Mouse (Mus musculus) CH12.LX (cell line): Measurements from ENCODE around the gene Cep112. TPM values are rescaled to one million over a fixed set of nuclear protein-coding genes. Genes with fewer than 3 reads are reported as not detected.

Experiments
- DNase-seq: peaks from one replicate; pipeline ENCODE4 v3.0.0-alpha.2; 2013; ENCODE audit errors: extremely low read depth
- H3K27ac ChIP-seq: 2 replicates; pipeline ENCODE4 v1.5.1; 2012; ENCODE audit warnings: low read depth, mild to moderate bottlenecking, control low read depth, moderate library complexity; ENCODE audit not compliant: insufficient read depth
- H3K27me3 ChIP-seq: replicated peaks from 2 replicates; pipeline ENCODE3; 2012; ENCODE audit warnings: inconsistent platforms
- H3K36me3 ChIP-seq, 2 experiments: replicated peaks in 1 of 2; 2 replicates each; pipeline versions ENCODE3 to v1.6.1; 2012; ENCODE audit warnings: inconsistent platforms in 1 of 2, low read length in 1 of 2, mild to moderate bottlenecking in 1 of 2, mixed read lengths in 1 of 2, moderate library complexity in 1 of 2; ENCODE audit not compliant: control insufficient read depth in 1 of 2, insufficient read depth in 1 of 2
- H3K4me1 ChIP-seq, 2 experiments: 2 replicates each; pipeline ENCODE4 v1.6.1; 2012; ENCODE audit warnings: inconsistent platforms in 1 of 2, moderate library complexity in 1 of 2; ENCODE audit not compliant: insufficient read depth in 2 of 2, control insufficient read depth in 1 of 2
- H3K4me2 ChIP-seq: 2 replicates; pipeline ENCODE4 v1.6.1; 2012; ENCODE audit warnings: low read depth, mild to moderate bottlenecking, control low read depth; ENCODE audit not compliant: poor library complexity, insufficient read depth, severe bottlenecking
- H3K4me3 ChIP-seq, 3 experiments: fragments of 150-350 bp in 1 of 3; sonication (generic) in 1 of 3; replicated peaks in 1 of 3; 2 replicates each; pipeline versions ENCODE3 to v1.5.1; 2011 to 2012; ENCODE audit warnings: low read depth in 2 of 3, low read length in 2 of 3, mild to moderate bottlenecking in 2 of 3, moderate library complexity in 2 of 3, control low read depth in 1 of 3, improper control_type of control experiment in 1 of 3, inconsistent platforms in 1 of 3, mixed read lengths in 1 of 3; ENCODE audit not compliant: poor library complexity in 1 of 3
- H3K79me2 ChIP-seq: replicated peaks from 2 replicates; pipeline ENCODE4 v1.6.1; 2012; ENCODE audit warnings: mild to moderate bottlenecking, moderate library complexity; ENCODE audit not compliant: control insufficient read depth, poor library complexity, insufficient read depth, severe bottlenecking; ENCODE audit errors: extremely low read depth
- H3K9ac ChIP-seq: 2 replicates; pipeline ENCODE4 v1.6.1; 2012; ENCODE audit warnings: low read depth, mild to moderate bottlenecking, control low read depth, moderate library complexity; ENCODE audit not compliant: insufficient read depth
- H3K9me3 ChIP-seq: replicated peaks from 2 replicates; pipeline ENCODE3; 2012; ENCODE audit warnings: low read length, inconsistent platforms, mixed read lengths
- BHLHE40 ChIP-seq: IDR thresholded peaks from 2 replicates; pipeline ENCODE4 v1.6.1; 2011; ENCODE audit warnings: mild to moderate bottlenecking, low read depth, low read length, improper control_type of control experiment
- CHD2 ChIP-seq: IDR thresholded peaks from 2 replicates; pipeline ENCODE4 v1.6.1; 2011; ENCODE audit warnings: low read length, improper control_type of control experiment
- CTCF ChIP-seq, 2 experiments: IDR thresholded peaks in 1 of 2; conservative IDR thresholded peaks in 1 of 2; 2 replicates each; pipeline ENCODE4 v1.5.1; 2011 to 2012; ENCODE audit warnings: low read depth in 2 of 2, low read length in 2 of 2, improper control_type of control experiment in 1 of 2, inconsistent platforms in 1 of 2, mild to moderate bottlenecking in 1 of 2, moderate library complexity in 1 of 2
- EP300 ChIP-seq: IDR thresholded peaks from 2 replicates; pipeline ENCODE4 v1.6.1; 2011; ENCODE audit warnings: low read length, improper control_type of control experiment
- GABPA ChIP-seq: IDR thresholded peaks from 2 replicates; pipeline ENCODE4 v1.6.1; 2012; ENCODE audit warnings: low read depth, low read length, improper control_type of control experiment, inconsistent platforms; ENCODE audit not compliant: insufficient replicate concordance
- HCFC1 ChIP-seq: IDR thresholded peaks from 2 replicates; pipeline ENCODE4 v1.6.1; 2012; ENCODE audit warnings: low read depth, mild to moderate bottlenecking, inconsistent platforms, low read length, improper control_type of control experiment
- IRF4 ChIP-seq: IDR thresholded peaks from 2 replicates; pipeline ENCODE4 v1.6.1; 2014; ENCODE audit warnings: low read depth, mild to moderate bottlenecking, inconsistent platforms, low read length, improper control_type of control experiment
- KAT2A ChIP-seq: IDR thresholded peaks from 2 replicates; pipeline ENCODE4 v1.6.1; 2012; ENCODE audit warnings: low read length, improper control_type of control experiment, inconsistent platforms; ENCODE audit not compliant: insufficient replicate concordance
- MAFK ChIP-seq: IDR thresholded peaks from 2 replicates; pipeline ENCODE4 v1.6.1; 2011; ENCODE audit warnings: low read length, improper control_type of control experiment; ENCODE audit not compliant: insufficient replicate concordance
- MXI1 ChIP-seq: IDR thresholded peaks from 2 replicates; pipeline ENCODE4 v1.6.1; 2011; ENCODE audit warnings: mild to moderate bottlenecking, low read depth, low read length, improper control_type of control experiment
- MYC ChIP-seq: IDR thresholded peaks from 2 replicates; pipeline ENCODE4 v1.6.1; 2011; ENCODE audit warnings: low read depth, mild to moderate bottlenecking, improper control_type of control experiment, low read length
- NELFE ChIP-seq: IDR thresholded peaks from 2 replicates; pipeline ENCODE4 v1.6.1; 2011; ENCODE audit warnings: low read depth, low read length, improper control_type of control experiment
- POLR2AphosphoS2 ChIP-seq: IDR thresholded peaks from 2 replicates; pipeline ENCODE4 v1.6.1; 2011; ENCODE audit warnings: low read depth, low read length, improper control_type of control experiment
- RCOR1 ChIP-seq: conservative IDR thresholded peaks from 2 replicates; pipeline ENCODE4 v1.6.1; 2012; ENCODE audit warnings: low read depth, mild to moderate bottlenecking, inconsistent platforms, low read length, improper control_type of control experiment
- SIN3A ChIP-seq: IDR thresholded peaks from 2 replicates; pipeline ENCODE4 v1.6.1; 2012; ENCODE audit warnings: low read length, improper control_type of control experiment, inconsistent platforms
- TCF12 ChIP-seq: IDR thresholded peaks from 2 replicates; pipeline ENCODE4 v1.6.1; 2014; ENCODE audit warnings: low read depth, mild to moderate bottlenecking, inconsistent platforms, low read length, improper control_type of control experiment
- USF1 ChIP-seq: IDR thresholded peaks from 2 replicates; pipeline ENCODE4 v1.6.1; 2014; ENCODE audit warnings: low read depth, mild to moderate bottlenecking, inconsistent platforms, low read length, improper control_type of control experiment
- dilution Hi-C: fragments of 300-500 bp; cut with MboI; formaldehyde crosslinking; loops from 2 replicates; pipeline ENCODE4 v1.14.3; 2020; ENCODE audit warnings: low sequenced_read_pairs; ENCODE audit not compliant: extremely low pct_unique_long_range_greater_than_20kb, extremely low pct_ligation_motif_present
- in situ Hi-C: fragments of 300-500 bp; cut with MboI; formaldehyde crosslinking; loops from 3 replicates; pipeline ENCODE4 v1.14.3; 2019; ENCODE audit warnings: low sequenced_read_pairs, low pct_ligation_motif_present, low pct_unique_long_range_greater_than_20kb, mixed read lengths
- polyA plus RNA-seq: library from polyadenylated mRNA; unstranded; fragments of >175 nt; gene quantifications from 2 replicates; pipeline ENCODE4 v1.2.1, GENCODE M21; 2012; ENCODE audit warnings: low read depth; ENCODE audit not compliant: insufficient read length
- total RNA-seq, 2 experiments: library from RNA; depleted of rRNA; stranded (reverse); fragments of 300-350 nt in 1 of 2; fragments of >200 nt in 1 of 2; gene quantifications; 2 replicates each; pipeline ENCODE4 v1.2.3; 2012 to 2014

Gene Cep112
- total and polyA plus RNA-seq, 3 experiments: 0.93 to 1.4 (median 1.3) TPM

DNA sequence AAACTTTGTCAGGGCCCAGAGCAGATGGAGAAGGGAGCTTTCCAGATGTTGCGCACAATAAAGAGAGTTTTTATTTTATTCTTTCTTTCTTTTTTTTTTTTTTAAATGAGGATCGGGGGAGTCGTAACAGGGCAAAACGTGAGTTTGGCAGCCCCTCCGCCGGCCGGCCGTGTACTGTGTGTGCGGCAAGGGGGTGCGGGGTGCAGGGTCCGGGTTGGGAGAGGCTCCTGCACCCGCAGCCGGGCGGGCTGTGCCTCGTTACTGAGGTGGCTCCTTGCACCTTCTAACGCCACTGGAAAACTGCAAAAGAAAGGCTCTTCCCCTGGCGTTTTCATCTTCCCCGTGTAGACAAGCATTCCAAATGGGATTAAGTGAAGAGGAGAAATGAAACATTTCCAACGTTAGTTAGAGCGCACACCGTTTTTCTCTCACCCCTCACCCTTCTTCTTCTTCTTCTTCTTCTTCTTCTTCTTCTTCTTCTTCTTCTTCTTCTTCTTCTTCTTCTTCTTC lies 466.9 kb downstream of the Cep112 start:
- Histone ChIP-seq H3K9me3 (no peaks in the 10 kb centered on the region), H3K27me3 (no peaks in the 10 kb centered on the region), H3K79me2 (no peaks in the 10 kb centered on the region), H3K36me3 (no peaks in the 10 kb centered on the region), H3K4me2 (no peak overlapping the region), H3K4me1 (peaks cover 6 to 52% of the 10 kb centered on the region in 2 experiments; a peak in 3 of 4 replicates), H3K27ac (no peak overlapping the region), H3K9ac (no peak overlapping the region), H3K4me3 (no peak overlapping the region)
- no peak for DNase-seq
- dilution Hi-C loops (no loop called here), in situ Hi-C loops (no loop called here)
- TF ChIP-seq NELFE: no peak
- TF ChIP-seq MYC: no peak
- no peak for TF ChIP-seq IRF4
- no peak for TF ChIP-seq MXI1
- no peak for TF ChIP-seq CHD2
- TF ChIP-seq HCFC1: no peak
- TF ChIP-seq GABPA: no peak
- TF ChIP-seq EP300: no peak

DNA sequence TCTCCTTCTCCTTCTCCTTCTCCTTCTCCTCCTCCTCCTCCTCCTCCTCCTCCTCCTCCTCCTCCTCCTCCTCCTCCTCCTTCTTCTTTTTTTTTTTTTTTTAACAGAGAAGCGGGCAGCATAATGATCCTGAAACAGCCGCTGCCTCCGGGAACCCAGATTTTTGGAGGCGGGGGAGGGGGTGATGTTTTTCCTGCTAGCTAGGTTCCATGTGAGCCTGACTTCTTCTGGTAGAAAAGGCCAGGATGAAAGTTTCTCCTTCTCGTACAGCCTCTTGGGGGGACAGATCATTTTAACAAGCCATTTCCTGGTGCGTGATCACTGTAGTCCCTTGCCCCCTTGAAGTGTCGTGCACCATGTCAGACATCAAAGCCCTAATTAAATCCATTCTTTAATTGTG lies 467.4 kb downstream of the Cep112 start:
- Histone ChIP-seq H3K4me1 (peaks cover 6 to 57% of the 10 kb centered on the region in 2 experiments; a peak in 3 of 4 replicates), H3K9me3 (no peaks in the 10 kb centered on the region), H3K4me3 (no peak overlapping the region), H3K9ac (no peak overlapping the region), H3K27me3 (no peaks in the 10 kb centered on the region), H3K36me3 (no peaks in the 10 kb centered on the region), H3K79me2 (no peaks in the 10 kb centered on the region), H3K27ac (no peak overlapping the region), H3K4me2 (no peak overlapping the region)
- dilution Hi-C loops: no loop called here
- in situ Hi-C loops: no loop called here
- TF ChIP-seq TCF12 (no peak), SIN3A (no peak), POLR2AphosphoS2 (no peak), EP300 (no peak), USF1 (no peak), KAT2A (no peak)
- TF ChIP-seq, all 38 proteins: peak for 0
- DNase-seq: no peak

DNA sequence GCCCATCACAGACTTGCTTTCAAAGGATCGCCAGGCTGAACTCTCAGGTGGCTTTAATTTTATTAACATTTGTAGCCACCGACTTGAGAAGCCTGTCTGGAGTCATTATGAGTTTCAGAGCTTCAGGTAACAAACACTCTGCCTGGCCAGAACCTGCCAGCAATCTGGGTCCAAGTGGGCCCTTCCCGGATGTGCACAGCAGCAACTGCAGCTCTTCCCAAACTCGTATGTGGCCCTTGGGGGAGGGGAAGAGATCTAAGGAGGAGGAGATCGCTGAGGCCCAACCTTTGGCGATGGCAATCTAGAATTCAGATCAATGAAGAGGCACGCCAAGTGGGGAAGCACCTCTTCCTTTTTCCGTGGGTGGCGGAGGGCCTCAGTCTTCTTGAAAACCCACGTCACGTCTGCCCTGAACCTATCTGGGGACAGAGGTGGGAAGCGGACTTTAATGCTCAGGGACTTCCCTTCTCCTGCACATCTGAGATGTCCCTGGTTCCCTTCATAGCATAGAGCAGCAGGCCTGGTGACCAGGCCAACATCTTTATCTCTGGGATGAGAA lies 468.3 kb downstream of the Cep112 start:
- no peaks in the 10 kb centered on the region for H3K36me3 ChIP-seq
- TF ChIP-seq NELFE: no peak
- no peak for TF ChIP-seq BHLHE40
- no peak for TF ChIP-seq HCFC1
- TF ChIP-seq RCOR1: no peak
- no peak for TF ChIP-seq CTCF (conservative IDR thresholded peaks at IDR 0.05 in 1 of 2, IDR thresholded peaks at IDR 0.05 in 1 of 2; ENCODE audit: low read depth in 2 of 2, low read length in 2 of 2)
- TF ChIP-seq MAFK: no peak
- TF ChIP-seq KAT2A: no peak
- TF ChIP-seq, all 38 proteins: peak for 0
- Histone ChIP-seq H3K4me1 (peaks cover 15 to 66% of the 10 kb centered on the region in 2 experiments), H3K79me2 (no peaks in the 10 kb centered on the region), H3K9ac (no peak overlapping the region), H3K27ac (no peak overlapping the region), H3K4me2 (no peak overlapping the region), H3K4me3 (no peak overlapping the region), H3K27me3 (no peaks in the 10 kb centered on the region), H3K9me3 (no peaks in the 10 kb centered on the region)
- in situ Hi-C loops (no loop called here), dilution Hi-C loops (no loop called here)
- DNase-seq: peak; percentile 20
